ENCODE assay signal across 7 mouse cellular contexts in genomic region chr17:84641893-84642292, GRCm38 (mm10). TPM values are rescaled to one million over a fixed set of nuclear protein-coding genes. Genes with fewer than 3 reads are reported as not detected.
DNase-seq lines count a peak whose midpoint lies in the region; ATAC-seq and TF ChIP-seq lines count a peak whose summit lies in the region.

No protein-coding gene starts in this region.

- no peaks in the 10 kb centered on the region for H3K27me3 ChIP-seq in hindbrain, embryonic 10.5 days (ENCODE audit: insufficient read depth, poor library complexity, severe bottlenecking)
- H3K27me3 ChIP-seq in hindbrain, embryonic 13.5 days, result no peaks in the 10 kb centered on the region

- DNase-seq in hindbrain, embryonic 10.5 days (ENCODE audit: low spot score), result peak; percentile 54
- DNase-seq in A20 (ENCODE audit: low read depth, low spot score), result peak; percentile 58
- peak; percentile 51 for DNase-seq in ES-E14 (ENCODE audit: low read depth, low spot score)
- DNase-seq in embryo, embryonic 9.5 days (ENCODE audit: extremely low spot score), result peak; percentile 49
- DNase-seq in left cerebral cortex, postnatal 4 days, result peak; percentile 62
- peak; percentile 82 for DNase-seq in right cerebral cortex, postnatal 4 days

- WGBS in hindbrain, embryonic 10.5 days, result 36% methylated on average over 3 of the region's 3 CpGs
- 36% methylated on average over 3 of the region's 3 CpGs for WGBS in hindbrain, embryonic 13.5 days

- in situ Hi-C loops in ES-E14 (cut with MboI; ENCODE audit: low sequenced_read_pairs in 2 of 2, unreplicated experiment in 2 of 2), result no loop called here

- peaks cover 40% of the 10 kb centered on the region for H3K4me1 ChIP-seq in hindbrain, embryonic 10.5 days (replicated peaks)
- no peaks in the 10 kb centered on the region for H3K4me1 ChIP-seq in hindbrain, embryonic 13.5 days (replicated peaks)
- H3K4me1 ChIP-seq in ES-E14 (ENCODE audit: control insufficient read depth in 2 of 2, insufficient read depth in 2 of 2, low read length in 2 of 2, poor library complexity in 1 of 2), result peaks cover 0 to 15% of the 10 kb centered on the region in 2 experiments; a peak in 2 of 4 replicates

- no peak for ATAC-seq in hindbrain, embryonic 13.5 days (ENCODE audit: low FRiP score)

- 0 out of 2 replicates have a peak, but pooled peaks cover 4% of the 10 kb centered on the region for H3K36me3 ChIP-seq in hindbrain, embryonic 10.5 days
- no peaks in the 10 kb centered on the region for H3K36me3 ChIP-seq in hindbrain, embryonic 13.5 days
- no peaks in the 10 kb centered on the region for H3K36me3 ChIP-seq in ES-E14 (ENCODE audit: control insufficient read depth, insufficient read depth, low read length, poor library complexity, severe bottlenecking)

- no peaks in the 10 kb centered on the region for H3K9me3 ChIP-seq in hindbrain, embryonic 10.5 days
- no peaks in the 10 kb centered on the region for H3K9me3 ChIP-seq in hindbrain, embryonic 13.5 days
- H3K9me3 ChIP-seq in ES-E14 (ENCODE audit: control insufficient read depth, insufficient read depth, low read depth, low read length), result no peaks in the 10 kb centered on the region

- no peak overlapping the region for H3K9ac ChIP-seq in hindbrain, embryonic 13.5 days
- H3K9ac ChIP-seq in ES-E14 (ENCODE audit: insufficient read depth, low read depth, low read length, poor library complexity, severe bottlenecking), result no peak overlapping the region

- no peak overlapping the region for H3K4me2 ChIP-seq in hindbrain, embryonic 13.5 days

- intact Hi-C loops in left cerebral cortex, postnatal 4 days (cut with DNase I), result no loop called here

- no peak overlapping the region for H3K4me3 ChIP-seq in hindbrain, embryonic 10.5 days
- no peak overlapping the region for H3K4me3 ChIP-seq in hindbrain, embryonic 13.5 days
- no peak overlapping the region for H3K4me3 ChIP-seq in ES-E14 (ENCODE audit: insufficient read depth in 1 of 2, low read depth in 1 of 2, low read length in 2 of 2, poor library complexity in 1 of 2, severe bottlenecking in 1 of 2)

- no peak overlapping the region for H3K27ac ChIP-seq in hindbrain, embryonic 10.5 days
- H3K27ac ChIP-seq in hindbrain, embryonic 13.5 days, result no peak overlapping the region
- H3K27ac ChIP-seq in ES-E14 (ENCODE audit: insufficient read depth, low read depth, low read length, poor library complexity, severe bottlenecking), result no peak overlapping the region

TF ChIP-seq in ES-E14, 5 proteins besides CTCF, POLR2A, EP300 and RAD21:
- TF ChIP-seq CHD2 (IDR thresholded peaks at IDR 0.05; ENCODE audit: low read depth, low read length) (no peak), ZC3H11A (IDR thresholded peaks at IDR 0.05; ENCODE audit: borderline replicate concordance, low read depth, low read length) (0 out of 2 replicates have a peak, but pooled peaks have one; percentile 2)

RNA-seq across cellular contexts. Expression of gene Dync2li1, which starts 15.6 kb away (rescaled TPM):
- 29.4 and 30.0 TPM in 2 replicates for polyA plus RNA-seq in hindbrain, embryonic 10.5 days (2016; fragmentation: Nextera tagmentation; extraction: Ambion mirVana)
- 33.2 and 36.9 TPM in 2 replicates for polyA plus RNA-seq in hindbrain, embryonic 13.5 days (2015; fragmentation: Nextera tagmentation; extraction: Ambion mirVana)
- 3.5 and 5.9 TPM in 2 replicates for total RNA-seq in ES-E14 (2012; rRNA removed)
- 10 to 100 TPM; 20.1 to 22.8 TPM for total RNA-seq in left cerebral cortex, postnatal 4 days (2021)

RNA-seq across cellular contexts. Expression of gene Abcg8, which starts 34.2 kb away (rescaled TPM):
- 0.10 and 0.15 TPM in 2 replicates for polyA plus RNA-seq in hindbrain, embryonic 10.5 days (2016; fragmentation: Nextera tagmentation; extraction: Ambion mirVana)
- 0.13 and 0.19 TPM in 2 replicates for polyA plus RNA-seq in hindbrain, embryonic 13.5 days (2015; fragmentation: Nextera tagmentation; extraction: Ambion mirVana)
- 0.05 and 0.09 TPM in 2 replicates for total RNA-seq in ES-E14 (2012; rRNA removed)
- not detected for total RNA-seq in left cerebral cortex, postnatal 4 days (2021)

RNA-seq across cellular contexts. Expression of gene Abcg5, which starts 40.9 kb away (rescaled TPM):
- 2.6 and 3.2 TPM in 2 replicates for polyA plus RNA-seq in hindbrain, embryonic 10.5 days (2016; fragmentation: Nextera tagmentation; extraction: Ambion mirVana)
- polyA plus RNA-seq in hindbrain, embryonic 13.5 days (2015; fragmentation: Nextera tagmentation; extraction: Ambion mirVana), result 3.2 and 7.7 TPM in 2 replicates
- total RNA-seq in ES-E14 (2012; rRNA removed), result 0.27 TPM in 1 of 2 replicates, not detected in the other
- under 1 TPM in 1 of 2 experiments, not detected in 1; 0.40 TPM for total RNA-seq in left cerebral cortex, postnatal 4 days (2021)
